Mouse (Mus musculus) right cerebral cortex, postnatal 25 days (tissue): ENCODE data around the gene Zfp853.

Experiments used
- DNase-seq: peaks from one replicate; pipeline ENCODE4 v3.0.0; 2022

Zfp853 gene

GRCm38 (mm10) chr5:143293404-143293803, at the start of gene Zfp853:
Zfp853 (minus strand) TSS chr5:143293623.
- DNase-seq: peak; percentile 40

GRCm38 (mm10) chr5:143339603-143340002, 46.2 kb upstream of the Zfp853 start:
- no peak for DNase-seq

GRCm38 (mm10) chr5:143336559-143336958, 43.1 kb upstream of the Zfp853 start:
- DNase-seq: no peak

GRCm38 (mm10) chr5:143335089-143335460, 41.7 kb upstream of the Zfp853 start:
- DNase-seq: no peak

- no peak for DNase-seq
Measured at GRCm38 (mm10) chr5:143334418-143335088, 41.1 kb upstream of the Zfp853 start.

GRCm38 (mm10) chr5:143333872-143334271, 40.4 kb upstream of the Zfp853 start:
- peak; percentile 60 for DNase-seq

- DNase-seq: peak; percentile 93
Measured at GRCm38 (mm10) chr5:143328690-143329495, 35.5 kb upstream of the Zfp853 start, which contains the start of gene Zdhhc4. Zdhhc4 (minus strand) TSS chr5:143329256.

GRCm38 (mm10) chr5:143317288-143317610, 23.8 kb upstream of the Zfp853 start:
- no peak for DNase-seq

- DNase-seq: no peak
Measured at GRCm38 (mm10) chr5:143316605-143317287, 23.3 kb upstream of the Zfp853 start.

GRCm38 (mm10) chr5:143315514-143315888, 22.1 kb upstream of the Zfp853 start:
- DNase-seq: no peak

- peak; percentile 90 for DNase-seq
Measured at GRCm38 (mm10) chr5:143314730-143315513, 21.5 kb upstream of the Zfp853 start, which contains the start of gene E130309D02Rik. E130309D02Rik (minus strand) TSS chr5:143315360.

GRCm38 (mm10) chr5:143314183-143314729, 20.8 kb upstream of the Zfp853 start:
- DNase-seq: no peak

GRCm38 (mm10) chr5:143311886-143312285, 18.5 kb upstream of the Zfp853 start:
- peak; percentile 59 for DNase-seq

GRCm38 (mm10) chr5:143309916-143310315, 16.5 kb upstream of the Zfp853 start:
- no peak for DNase-seq

GRCm38 (mm10) chr5:143308825-143309224, 15.4 kb upstream of the Zfp853 start:
- no peak for DNase-seq

GRCm38 (mm10) chr5:143304251-143304650, 10.8 kb upstream of the Zfp853 start:
- DNase-seq: no peak

GRCm38 (mm10) chr5:143301296-143301695, 7.9 kb upstream of the Zfp853 start:
- no peak for DNase-seq

- DNase-seq: no peak
Measured at GRCm38 (mm10) chr5:143299686-143300085, 6.3 kb upstream of the Zfp853 start.

GRCm38 (mm10) chr5:143298391-143298790, 5.0 kb upstream of the Zfp853 start:
- DNase-seq: no peak

- no peak for DNase-seq
Measured at GRCm38 (mm10) chr5:143297986-143298385, 4.6 kb upstream of the Zfp853 start.

- DNase-seq: no peak
Measured at GRCm38 (mm10) chr5:143295330-143295729, 1.9 kb upstream of the Zfp853 start.

GRCm38 (mm10) chr5:143294862-143295261, 1.4 kb upstream of the Zfp853 start:
- no peak for DNase-seq

- peak; percentile 9 for DNase-seq
Measured at GRCm38 (mm10) chr5:143292879-143293278, 544 bp downstream of the Zfp853 start.
